Mouse (Mus musculus) embryonic fibroblast, embryonic 13.5 days (primary cell): ENCODE measurements around the gene Fam189b.

Experiments used
- CTCF ChIP-seq: IDR thresholded peaks from 2 replicates; pipeline ENCODE4 v1.5.1; 2011; ENCODE audit warnings: mild to moderate bottlenecking, control low read depth, low read length, moderate library complexity, borderline replicate concordance; ENCODE audit not compliant: insufficient read depth
- POLR2A ChIP-seq: IDR thresholded peaks from 2 replicates; pipeline ENCODE4 v1.6.1; 2011; ENCODE audit warnings: low read depth, mild to moderate bottlenecking, control low read depth, low read length, moderate library complexity

GRCm38 (mm10) chr3:89195979-89196877, 13.3 kb downstream of the Fam189b start:
- peak; percentile 13; the same call in 1 of the 2 replicates for TF ChIP-seq CTCF
- TF ChIP-seq POLR2A = peak; percentile 94
